Comparison of ENCODE assay signal across 17 mouse cellular contexts in genomic region chr10:95656236-95657225, GRCm38 (mm10). TPM values are rescaled to one million over a fixed set of nuclear protein-coding genes. Genes with fewer than 3 reads are reported as not detected.
A peak's percentile ranks its signal among the peaks of the same experiment; 100 is the strongest.
DNase-seq lines count a peak whose midpoint lies in the region; ATAC-seq and TF ChIP-seq lines count a peak whose summit lies in the region.
"Had no signal": no experiment of that assay in that cellular context is flagged by ENCODE, and none has a peak within 500 bp of the region (broad histone marks: within the 10 kb centered on the region; RNA-seq: fewer than 3 reads in every experiment).

No protein-coding gene starts in this region.

- no peaks in the 10 kb centered on the region for H3K36me3 ChIP-seq in forebrain, embryonic 12.5 days (replicated peaks)
- no peaks in the 10 kb centered on the region for H3K36me3 ChIP-seq in forebrain, embryonic 11.5 days (ENCODE audit: control insufficient read depth, insufficient read depth, low read length)
- no peaks in the 10 kb centered on the region for H3K36me3 ChIP-seq in kidney, adult 2 months (ENCODE audit: control insufficient read depth, insufficient read depth, low read length)
- H3K36me3 ChIP-seq in kidney, embryonic 16.5 days (ENCODE audit: insufficient read depth, low read length) = no peaks in the 10 kb centered on the region

- no peak for TF ChIP-seq POLR2A in kidney, adult 2 months (IDR thresholded peaks at IDR 0.05; ENCODE audit: low read depth, low read length)

- H3K27me3 ChIP-seq in forebrain, embryonic 12.5 days = no peaks in the 10 kb centered on the region
- H3K27me3 ChIP-seq in forebrain, embryonic 11.5 days (ENCODE audit: control insufficient read depth, insufficient read depth, low read length) = no peaks in the 10 kb centered on the region
- H3K27me3 ChIP-seq in kidney, adult 2 months (replicated peaks; ENCODE audit: control insufficient read depth, insufficient read depth, low read length) = no peaks in the 10 kb centered on the region
- H3K27me3 ChIP-seq in kidney, embryonic 16.5 days (ENCODE audit: insufficient read depth, low read length) = no peaks in the 10 kb centered on the region

- peaks cover 12% of the 10 kb centered on the region for H3K4me1 ChIP-seq in forebrain, embryonic 12.5 days
- H3K4me1 ChIP-seq in forebrain, embryonic 11.5 days (replicated peaks; ENCODE audit: control insufficient read depth, insufficient read depth, low read length) = peaks cover 5% of the 10 kb centered on the region; the same call in 1 of the 2 replicates
- peaks cover 5% of the 10 kb centered on the region; the same call in 1 of the 2 replicates for H3K4me1 ChIP-seq in kidney, adult 2 months (ENCODE audit: control insufficient read depth, insufficient read depth, low read length)
- peaks cover 12% of the 10 kb centered on the region; the same call in 1 of the 2 replicates for H3K4me1 ChIP-seq in kidney, embryonic 16.5 days (ENCODE audit: insufficient read depth, low read length)

- no peak overlapping the region for H3K27ac ChIP-seq in forebrain, embryonic 12.5 days
- H3K27ac ChIP-seq in forebrain, embryonic 11.5 days (ENCODE audit: low read depth, low read length) = no peak overlapping the region
- no peak overlapping the region for H3K27ac ChIP-seq in kidney, adult 2 months (ENCODE audit: insufficient read depth, low read depth, low read length)
- no peak overlapping the region for H3K27ac ChIP-seq in kidney, embryonic 16.5 days (ENCODE audit: low read length)
- H3K27ac ChIP-seq: gastrocnemius, adult 2 months had no signal

- H3K9me3 ChIP-seq in forebrain, embryonic 12.5 days = no peaks in the 10 kb centered on the region
- H3K9me3 ChIP-seq in forebrain, embryonic 11.5 days (ENCODE audit: control insufficient read depth, low read length) = peaks cover 2% of the 10 kb centered on the region; the same call in 1 of the 2 replicates
- H3K9me3 ChIP-seq in kidney, embryonic 16.5 days (ENCODE audit: low read length) = 0 out of 2 replicates have a peak, but pooled peaks cover 7% of the 10 kb centered on the region

- H3K9ac ChIP-seq in forebrain, embryonic 12.5 days = no peak overlapping the region
- H3K9ac ChIP-seq in forebrain, embryonic 11.5 days (ENCODE audit: low read length) = no peak overlapping the region
- H3K9ac ChIP-seq in kidney, embryonic 16.5 days (replicated peaks; ENCODE audit: low read length) = no peak overlapping the region

- H3K4me2 ChIP-seq in forebrain, embryonic 12.5 days = no peak overlapping the region
- no peak overlapping the region for H3K4me2 ChIP-seq in forebrain, embryonic 11.5 days (ENCODE audit: low read depth, low read length, severe bottlenecking)
- H3K4me2 ChIP-seq in kidney, embryonic 16.5 days (replicated peaks; ENCODE audit: low read depth, low read length) = no peak overlapping the region
- H3K4me2 ChIP-seq: heart, embryonic 11.5 days had no signal

- 0 out of 2 replicates have a peak, but pooled peaks have one; percentile 33 for ATAC-seq in forebrain, embryonic 12.5 days (ENCODE audit: low FRiP score)
- ATAC-seq in forebrain, embryonic 11.5 days (replicated peaks; ENCODE audit: low FRiP score) = no peak
- peak; percentile 76 for ATAC-seq in kidney, embryonic 16.5 days (ENCODE audit: low FRiP score, low TSS enrichment)

- no peak overlapping the region for H3K4me3 ChIP-seq in forebrain, embryonic 12.5 days (replicated peaks)
- H3K4me3 ChIP-seq in forebrain, embryonic 11.5 days (ENCODE audit: low read depth, low read length) = no peak overlapping the region
- no peak overlapping the region for H3K4me3 ChIP-seq in kidney, adult 2 months (ENCODE audit: insufficient read depth, low read depth, low read length)
- no peak overlapping the region for H3K4me3 ChIP-seq in kidney, embryonic 16.5 days (ENCODE audit: low read length)
- H3K4me3 ChIP-seq: erythroblast, embryonic 14.5 days; gastrocnemius, adult 2 months; megakaryocyte, embryonic 14.5 days had no signal

- TF ChIP-seq CTCF in kidney, adult 2 months (conservative IDR thresholded peaks at IDR 0.05; ENCODE audit: insufficient read depth, insufficient read length, low read depth, low read length) = no peak

- no peak for DNase-seq in forebrain, embryonic 11.5 days (ENCODE audit: low spot score)
- DNase-seq in kidney, adult 2 months = peak; percentile 59
- no peak for DNase-seq in kidney, adult 9 months
- peak; percentile 25 for DNase-seq in adipocyte (ENCODE audit: low spot score)
- DNase-seq in spleen, postnatal 10 days (ENCODE audit: low spot score in 2 of 2) = no peak
- DNase-seq in gastrocnemius, postnatal 4 days (ENCODE audit: low spot score in 2 of 2) = no peak
- DNase-seq: gastrocnemius, adult 2 months had no signal

- 84% methylated on average over 10 of the region's 10 CpGs for WGBS in forebrain, embryonic 12.5 days
- 88% methylated on average over 10 of the region's 10 CpGs for WGBS in forebrain, embryonic 11.5 days
- 68% methylated on average over 10 of the region's 10 CpGs for WGBS in kidney, adult 2 months
- 71% methylated on average over 10 of the region's 10 CpGs for WGBS in kidney, embryonic 16.5 days

RNA-seq across cellular contexts. Expression of gene Anapc15-ps, which starts 16.7 kb away (rescaled TPM):
- polyA plus RNA-seq in forebrain, embryonic 12.5 days (2016; fragmentation: Nextera tagmentation; extraction: Ambion mirVana) = not detected in 2 replicates
- not detected in 2 replicates for polyA plus RNA-seq in forebrain, embryonic 11.5 days (2014; fragmentation: Nextera tagmentation; extraction: Ambion mirVana)
- polyA plus RNA-seq in kidney, adult 2 months (2012; rRNA removed) = not detected in 2 replicates
- polyA plus RNA-seq in kidney, embryonic 16.5 days (2015; fragmentation: Nextera tagmentation; extraction: Ambion mirVana) = 1.8 TPM in 1 of 2 replicates, not detected in the other
- total RNA-seq in gastrocnemius, postnatal 4 days (2021) = not detected
- total RNA-seq: gastrocnemius, adult 2 months; left cerebral cortex, postnatal 25 days had no signal
- polyA plus RNA-seq: erythroblast, embryonic 14.5 days; heart, embryonic 11.5 days; lung, embryonic 16.5 days; neural tube, embryonic 11.5 days; small intestine, adult 2 months; testis, adult 2 months had no signal

Comparison
In these comparisons a context has a peak if more than half of its experiments do, and no peak if none do; other contexts are left out.
1. DNase-seq: peak in kidney, adult 2 months (single experiment) and adipocyte (single experiment); none in forebrain, embryonic 11.5 days (single experiment), kidney, adult 9 months (single experiment), spleen, postnatal 10 days (0 of 2) and gastrocnemius, postnatal 4 days (0 of 2).